Mouse (Mus musculus): Measurements from ENCODE around the gene Gm28048.

The Gm28048 gene

GRCm38 (mm10) chr11:22858441-22859300, 123.2 kb downstream of the Gm28048 start:
- peak; percentile 74 to 80 for DNase-seq

- DNase-seq: peak in 1 of 2 experiments; percentile 67
Observed at GRCm38 (mm10) chr11:22857705-22858440, 124.0 kb downstream of the Gm28048 start.

- no peak for DNase-seq
Observed at GRCm38 (mm10) chr11:22857106-22857704, 124.7 kb downstream of the Gm28048 start.

- DNase-seq: peak in 1 of 2 experiments; percentile 9
Observed at GRCm38 (mm10) chr11:22856371-22856965, 125.4 kb downstream of the Gm28048 start.

- peak in 1 of 2 experiments; percentile 5 for DNase-seq
Observed at GRCm38 (mm10) chr11:22854571-22854970, 127.3 kb downstream of the Gm28048 start.

GRCm38 (mm10) chr11:22853477-22854157, 128.3 kb downstream of the Gm28048 start:
- peak in 1 of 2 experiments; percentile 15 for DNase-seq

- no peak for DNase-seq
Observed at GRCm38 (mm10) chr11:22852510-22852909, 129.4 kb downstream of the Gm28048 start.

- peak; percentile 39 to 55 for DNase-seq
Observed at GRCm38 (mm10) chr11:22851416-22851815, 130.5 kb downstream of the Gm28048 start.

- peak; percentile 67 to 71 for DNase-seq
Observed at GRCm38 (mm10) chr11:22850077-22850476, 131.8 kb downstream of the Gm28048 start.

- DNase-seq: peak in 1 of 2 experiments; percentile 46
Observed at GRCm38 (mm10) chr11:22848649-22849195, 133.2 kb downstream of the Gm28048 start.

GRCm38 (mm10) chr11:22847732-22848648, 133.9 kb downstream of the Gm28048 start:
- DNase-seq: peak; percentile 74 to 93

GRCm38 (mm10) chr11:22846960-22847731, 134.7 kb downstream of the Gm28048 start:
- peak; percentile 52 to 82 for DNase-seq

- no peak for DNase-seq
Observed at GRCm38 (mm10) chr11:22846093-22846835, 135.6 kb downstream of the Gm28048 start.

GRCm38 (mm10) chr11:22844754-22845718, 136.9 kb downstream of the Gm28048 start:
- DNase-seq: peak; percentile 48 to 68

GRCm38 (mm10) chr11:22839456-22839855, 142.4 kb downstream of the Gm28048 start:
- DNase-seq: no peak

GRCm38 (mm10) chr11:22838361-22838760, 143.5 kb downstream of the Gm28048 start:
- DNase-seq: no peak

- no peak for DNase-seq
Observed at GRCm38 (mm10) chr11:22836269-22836668, 145.6 kb downstream of the Gm28048 start.

GRCm38 (mm10) chr11:22832600-22832999, 149.3 kb downstream of the Gm28048 start:
- DNase-seq: no peak

Data from kidney, postnatal 36 days (tissue).